Mouse (Mus musculus): ENCODE measurements around the gene Gal3st3. TPM values are rescaled to one million over a fixed set of nuclear protein-coding genes. Genes with fewer than 3 reads are reported as not detected.
A peak's percentile ranks its signal among the peaks of the same experiment; 100 is the strongest.
"Not testable (repeated sequence)": the region's sequence is repeated elsewhere in the genome, so short reads cannot be mapped to it uniquely, and the experiment has no call there.

The Gal3st3 gene
- polyA plus RNA-seq, 1 experiment from 2014 or later, result 31.4 TPM

- WGBS, result 60% methylated on average over 17 of the region's 17 CpGs
- no peak overlapping the region for H3K9ac ChIP-seq (replicated peaks)
- H3K9me3 ChIP-seq, result no peaks in the 10 kb centered on the region
- H3K27ac ChIP-seq (replicated peaks), result no peak overlapping the region
- no peak overlapping the region for H3K4me3 ChIP-seq
- H3K4me1 ChIP-seq, result no peaks in the 10 kb centered on the region
- ATAC-seq (replicated peaks), result no peak
- H3K27me3 ChIP-seq, result no peaks in the 10 kb centered on the region
- no peak overlapping the region for H3K4me2 ChIP-seq (replicated peaks)
- H3K36me3 ChIP-seq, result no peaks in the 10 kb centered on the region
These were observed 25.7 kb downstream of the Gal3st3 start for GRCm38 (mm10) chr19:5323801-5324200.

DNA sequence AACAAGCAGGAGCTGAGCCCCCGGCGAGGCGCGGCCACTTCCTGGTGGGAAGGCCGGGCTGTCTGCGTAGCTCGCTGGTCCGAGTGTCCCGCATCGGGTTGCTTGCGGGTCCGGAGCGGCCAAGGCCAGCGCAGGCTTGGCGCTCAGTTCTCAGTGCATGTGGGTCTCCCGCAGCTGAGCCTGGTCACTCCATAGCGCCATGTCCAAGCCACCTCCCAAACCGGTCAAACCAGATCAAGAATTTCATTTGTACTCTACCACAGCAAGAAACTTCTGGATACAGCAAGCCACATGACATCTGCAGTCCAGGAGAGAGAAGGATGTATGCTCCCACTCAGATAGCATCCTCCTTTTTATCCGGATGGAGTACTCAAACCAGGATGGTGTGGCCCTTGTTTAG is 29.8 kb downstream of the Gal3st3 start:
- no peaks in the 10 kb centered on the region for H3K4me1 ChIP-seq
- H3K4me2 ChIP-seq (replicated peaks), result no peak overlapping the region
- H3K9ac ChIP-seq (replicated peaks), result no peak overlapping the region
- no peak overlapping the region for H3K27ac ChIP-seq (replicated peaks)
- H3K27me3 ChIP-seq, result no peaks in the 10 kb centered on the region
- no peak for ATAC-seq (replicated peaks)
- 78% methylated on average over 19 of the region's 19 CpGs for WGBS
- H3K9me3 ChIP-seq, result no peaks in the 10 kb centered on the region
- H3K4me3 ChIP-seq, result no peak overlapping the region
- H3K36me3 ChIP-seq, result no peaks in the 10 kb centered on the region

DNA sequence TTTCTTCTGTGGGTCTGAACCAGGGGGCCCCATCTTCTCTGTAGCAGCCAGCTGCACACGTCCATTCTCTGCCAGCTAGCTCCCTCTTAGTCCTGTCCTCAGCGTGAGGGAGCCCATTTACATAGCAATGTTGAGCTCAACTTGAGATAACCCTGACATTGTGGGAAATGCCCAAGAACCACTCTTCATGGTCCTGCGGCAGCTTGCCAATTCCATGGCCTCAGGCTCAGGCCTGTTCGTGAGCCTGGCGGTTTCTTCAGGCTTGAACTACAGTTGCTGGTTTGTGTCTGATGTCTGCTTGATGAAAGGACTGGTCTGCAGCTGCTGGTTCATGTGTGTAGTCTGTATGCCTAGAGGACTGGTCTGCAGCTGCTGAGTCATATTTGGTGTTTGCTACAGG is 36.6 kb downstream of the Gal3st3 start:
- Histone ChIP-seq H3K4me3 (no peak overlapping the region), H3K4me1 (no peaks in the 10 kb centered on the region), H3K27ac (replicated peaks) (no peak overlapping the region), H3K9ac (replicated peaks) (no peak overlapping the region), H3K27me3 (no peaks in the 10 kb centered on the region), H3K9me3 (no peaks in the 10 kb centered on the region), H3K4me2 (replicated peaks) (no peak overlapping the region), H3K36me3 (no peaks in the 10 kb centered on the region)
- ATAC-seq (replicated peaks), result no peak
- WGBS, result 82% methylated on average over 5 of the region's 5 CpGs

DNA sequence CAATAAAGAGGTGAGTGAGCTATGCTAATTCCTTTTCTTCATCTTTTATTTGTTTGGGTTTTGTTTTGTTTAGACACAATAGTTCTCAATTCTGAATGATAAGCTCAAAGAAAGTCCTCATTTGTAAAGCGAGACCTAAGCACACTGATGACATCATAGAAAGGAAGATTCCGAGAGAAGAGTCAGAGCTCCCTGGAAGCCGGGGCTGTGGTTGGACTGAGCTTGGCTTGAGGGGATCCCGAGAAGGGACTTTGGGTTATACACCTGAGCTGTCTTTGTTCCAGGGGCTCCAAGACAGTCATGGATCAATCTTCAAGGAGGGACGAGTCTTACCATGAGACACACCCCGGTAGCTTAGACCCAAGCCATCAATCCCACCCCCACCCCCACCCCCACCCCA is 37.3 kb downstream of the Gal3st3 start, which contains the start of gene Catsper1:
Gene Catsper1 (plus strand): TSS at position 301 of the 400 bp plus-strand sequence.
- Histone ChIP-seq H3K9ac (replicated peaks) (no peak within 1 kb of the TSS), H3K4me3 (no peak within 1 kb of the TSS), H3K27ac (replicated peaks) (no peak within 1 kb of the TSS), H3K27me3 (no peaks in the 10 kb centered on the region), H3K4me1 (no peaks in the 10 kb centered on the region), H3K4me2 (replicated peaks) (no peak within 1 kb of the TSS), H3K36me3 (no peaks in the 10 kb centered on the region), H3K9me3 (no peaks in the 10 kb centered on the region)
- ATAC-seq (replicated peaks), result no peak
- 87% methylated on average over 6 of the region's 6 CpGs for WGBS

- H3K27ac ChIP-seq (replicated peaks), result no peak overlapping the region
- WGBS, result 23% methylated on average over 5 of the region's 5 CpGs
- no peaks in the 10 kb centered on the region for H3K36me3 ChIP-seq
- no peaks in the 10 kb centered on the region for H3K9me3 ChIP-seq
- no peak for ATAC-seq (replicated peaks)
- H3K4me2 ChIP-seq (replicated peaks), result no peak overlapping the region
- no peaks in the 10 kb centered on the region for H3K27me3 ChIP-seq
- H3K9ac ChIP-seq (replicated peaks), result no peak overlapping the region
- H3K4me1 ChIP-seq, result no peaks in the 10 kb centered on the region
- no peak overlapping the region for H3K4me3 ChIP-seq
These were observed 39.8 kb downstream of the Gal3st3 start for GRCm38 (mm10) chr19:5337975-5338374.

GRCm38 (mm10) chr19:5341360-5341759 is 43.2 kb downstream of the Gal3st3 start:
- no peak for ATAC-seq (replicated peaks)
- H3K9ac ChIP-seq (replicated peaks), result no peak overlapping the region
- H3K4me3 ChIP-seq, result no peak overlapping the region
- no peak overlapping the region for H3K27ac ChIP-seq (replicated peaks)
- WGBS, result 94% methylated on average over 7 of the region's 7 CpGs
- no peaks in the 10 kb centered on the region for H3K9me3 ChIP-seq
- H3K4me2 ChIP-seq (replicated peaks), result no peak overlapping the region
- no peaks in the 10 kb centered on the region for H3K27me3 ChIP-seq
- no peaks in the 10 kb centered on the region for H3K36me3 ChIP-seq
- H3K4me1 ChIP-seq, result no peaks in the 10 kb centered on the region

GRCm38 (mm10) chr19:5345297-5346131 is 47.4 kb downstream of the Gal3st3 start:
- no peak overlapping the region for H3K4me3 ChIP-seq
- H3K36me3 ChIP-seq, result no peaks in the 10 kb centered on the region
- H3K4me1 ChIP-seq, result peaks cover 5% of the 10 kb centered on the region
- no peak overlapping the region for H3K27ac ChIP-seq (replicated peaks)
- no peak for ATAC-seq (replicated peaks)
- no peak overlapping the region for H3K4me2 ChIP-seq (replicated peaks)
- H3K9me3 ChIP-seq, result no peaks in the 10 kb centered on the region
- H3K9ac ChIP-seq (replicated peaks), result no peak overlapping the region
- H3K27me3 ChIP-seq, result no peaks in the 10 kb centered on the region
- WGBS, result 86% methylated on average over 6 of the region's 6 CpGs

- no peak overlapping the region for H3K27ac ChIP-seq (replicated peaks)
- H3K9ac ChIP-seq (replicated peaks), result no peak overlapping the region
These were observed 49.9 kb downstream of the Gal3st3 start for GRCm38 (mm10) chr19:5348064-5348463.

GRCm38 (mm10) chr19:5348526-5349501 is 50.7 kb downstream of the Gal3st3 start:
- H3K27ac ChIP-seq (replicated peaks), result no peak overlapping the region
- 5% methylated on average over 34 of the region's 34 CpGs for WGBS

More at GRCm38 (mm10) chr19:5348064-5348463, 49.9 kb downstream of the Gal3st3 start:
- 80% methylated on average over 6 of the region's 6 CpGs for WGBS
- no peak overlapping the region for H3K4me2 ChIP-seq (replicated peaks)
- no peaks in the 10 kb centered on the region for H3K36me3 ChIP-seq
- H3K4me3 ChIP-seq, result no peak overlapping the region
- no peak for ATAC-seq (replicated peaks)
- no peaks in the 10 kb centered on the region for H3K9me3 ChIP-seq
- H3K27me3 ChIP-seq, result no peaks in the 10 kb centered on the region
- H3K4me1 ChIP-seq, result peaks cover 5% of the 10 kb centered on the region

GRCm38 (mm10) chr19:5349502-5349873 is 51.4 kb downstream of the Gal3st3 start, which contains the start of gene Cst6:
TSS of gene Cst6 (minus strand) at chr19:5349574.
- WGBS, result 65% methylated on average over 6 of the region's 6 CpGs
- peak within 1 kb of the TSS; percentile 49 for H3K9ac ChIP-seq (replicated peaks)
- H3K27ac ChIP-seq (replicated peaks); H3K27me3 ChIP-seq; H3K36me3 ChIP-seq; H3K4me1 ChIP-seq; ATAC-seq (replicated peaks); H3K9me3 ChIP-seq: not testable (repeated sequence)
- H3K4me2 ChIP-seq (replicated peaks), result peak within 1 kb of the TSS; percentile 54
- peak within 1 kb of the TSS; percentile 32 for H3K4me3 ChIP-seq

More at GRCm38 (mm10) chr19:5348526-5349501, 50.7 kb downstream of the Gal3st3 start:
- Histone ChIP-seq H3K9me3 (no peaks in the 10 kb centered on the region), H3K36me3 (no peaks in the 10 kb centered on the region), H3K4me3 (peak overlapping the region; percentile 32), H3K27me3 (no peaks in the 10 kb centered on the region), H3K4me2 (replicated peaks) (peak overlapping the region; percentile 54), H3K9ac (replicated peaks) (peak overlapping the region; percentile 49), H3K4me1 (peaks cover 5% of the 10 kb centered on the region)
- ATAC-seq (replicated peaks), result no peak

DNA sequence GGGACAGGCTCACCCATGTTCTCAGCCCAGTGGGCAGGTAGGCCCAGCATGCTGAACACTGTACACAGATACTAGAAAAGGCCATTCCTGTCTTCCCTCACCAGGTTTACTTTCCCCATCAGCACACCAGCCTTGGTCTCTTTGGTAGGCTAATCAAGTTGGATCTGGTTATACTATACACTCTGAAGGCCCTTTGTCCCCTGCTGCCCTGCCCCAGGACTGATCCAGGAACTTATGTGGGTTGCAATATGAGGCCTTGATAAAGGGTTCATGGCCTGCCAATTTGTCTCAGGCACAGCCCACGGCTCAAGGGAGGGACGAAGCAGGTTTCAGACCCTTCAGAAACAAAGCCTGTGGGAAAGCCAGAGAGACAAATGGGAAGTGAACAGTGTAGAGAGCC is 55.5 kb downstream of the Gal3st3 start:
- Histone ChIP-seq H3K36me3 (no peaks in the 10 kb centered on the region), H3K9ac (replicated peaks) (no peak overlapping the region), H3K27me3 (no peaks in the 10 kb centered on the region), H3K4me3 (no peak overlapping the region), H3K9me3 (no peaks in the 10 kb centered on the region), H3K27ac (replicated peaks) (no peak overlapping the region), H3K4me1 (peaks cover 5% of the 10 kb centered on the region), H3K4me2 (replicated peaks) (no peak overlapping the region)
- WGBS, result 64% methylated on average over 2 of the region's 2 CpGs
- ATAC-seq (replicated peaks), result no peak

GRCm38 (mm10) chr19:5356080-5356479 is 57.9 kb downstream of the Gal3st3 start:
- no peak for ATAC-seq (replicated peaks)
- WGBS, result no CpG with 5 or more reads among the region's 1 CpGs
- Histone ChIP-seq H3K9ac (replicated peaks) (no peak overlapping the region), H3K27me3 (no peaks in the 10 kb centered on the region), H3K9me3 (no peaks in the 10 kb centered on the region), H3K4me1 (no peaks in the 10 kb centered on the region), H3K27ac (replicated peaks) (no peak overlapping the region), H3K36me3 (no peaks in the 10 kb centered on the region), H3K4me3 (no peak overlapping the region), H3K4me2 (replicated peaks) (no peak overlapping the region)

All from forebrain, embryonic 15.5 days (tissue).